Mouse (Mus musculus) liver, embryonic 15.5 days (tissue): Measurements from ENCODE around the gene Klc4. TPM values are rescaled to one million over a fixed set of nuclear protein-coding genes. Genes with fewer than 3 reads are reported as not detected.
A peak's percentile ranks its signal among the peaks of the same experiment; 100 is the strongest.

ENCODE experiments used
- ATAC-seq: fragments of 200-750 bp; cut with Nextera tagmentation; 2 replicates; pipeline ENCODE4 v1.8.0; 2017; ENCODE audit warnings: moderate number of reproducible peaks, mild to moderate bottlenecking, moderate library complexity; ENCODE audit not compliant: insufficient read depth
- H3K27ac ChIP-seq: fragments of 300-500 bp; sonication (generic); replicated peaks from 2 replicates; pipeline ENCODE4 v1.5.1; 2015; ENCODE audit warnings: mild to moderate bottlenecking, inconsistent platforms
- H3K27me3 ChIP-seq: fragments of 300-500 bp; sonication (generic); 2 replicates; pipeline ENCODE4 v1.6.1; 2015; ENCODE audit warnings: mild to moderate bottlenecking, inconsistent platforms
- H3K36me3 ChIP-seq: fragments of 300-500 bp; sonication (generic); replicated peaks from 2 replicates; pipeline ENCODE4 v1.6.1; 2015; ENCODE audit warnings: moderate library complexity, mild to moderate bottlenecking, inconsistent platforms
- H3K4me1 ChIP-seq: fragments of 300-500 bp; sonication (generic); replicated peaks from 2 replicates; pipeline ENCODE4 v1.6.1; 2015; ENCODE audit warnings: inconsistent platforms
- H3K4me2 ChIP-seq: fragments of 300-500 bp; sonication (generic); 2 replicates; pipeline ENCODE4 v1.6.1; 2015; ENCODE audit warnings: moderate library complexity, mild to moderate bottlenecking, inconsistent platforms
- H3K4me3 ChIP-seq: fragments of 300-500 bp; sonication (generic); replicated peaks from 2 replicates; pipeline ENCODE4 v1.5.1; 2015; ENCODE audit warnings: mild to moderate bottlenecking, inconsistent platforms
- H3K9ac ChIP-seq: fragments of 300-500 bp; sonication (generic); 2 replicates; pipeline ENCODE4 v1.6.1; 2015; ENCODE audit warnings: moderate library complexity, mild to moderate bottlenecking, inconsistent platforms
- H3K9me3 ChIP-seq: fragments of 300-500 bp; sonication (generic); replicated peaks from 2 replicates; pipeline ENCODE4 v1.6.1; 2016; ENCODE audit warnings: inconsistent platforms
- WGBS: fragments of 180-500 bp; shearing (Covaris S2); methylation state at CpG from one replicate; pipeline ENCODE4 v1.1.7; 2015; ENCODE audit warnings: mixed read lengths; ENCODE audit not compliant: insufficient replicate concordance; 5-methylcytosine and 5-hydroxymethylcytosine counted together
- polyA plus RNA-seq: library from polyadenylated mRNA; unstranded; fragments of >200 nt; fragmentation: Nextera tagmentation; extraction: Ambion mirVana; gene quantifications from 2 replicates; pipeline ENCODE4 v1.2.1, GENCODE M21; 2015

Klc4 gene
- polyA plus RNA-seq, 1 experiment from 2014 or later: 9.3 TPM

GRCm38 (mm10) chr17:46651292-46651691, 5.5 kb upstream of the Klc4 start:
- Histone ChIP-seq H3K36me3 (peaks cover 44% of the 10 kb centered on the region), H3K4me2 (peak overlapping the region; percentile 98), H3K9ac (peak overlapping the region; percentile 70; the same call in 1 of the 2 replicates), H3K27ac (0 out of 2 replicates have a peak overlapping the region, but pooled peaks have one; percentile 85), H3K9me3 (no peaks in the 10 kb centered on the region), H3K27me3 (no peaks in the 10 kb centered on the region), H3K4me1 (peaks cover 52% of the 10 kb centered on the region), H3K4me3 (peak overlapping the region; percentile 74)
- 73% methylated on average over 17 of the region's 17 CpGs for WGBS
- no peak for ATAC-seq

- peak; percentile 76 for ATAC-seq
- Histone ChIP-seq H3K4me3 (peak within 1 kb of the TSS; percentile 74), H3K9me3 (no peaks in the 10 kb centered on the region), H3K27ac (peak within 1 kb of the TSS; percentile 85), H3K36me3 (peaks cover 41% of the 10 kb centered on the region), H3K4me1 (peaks cover 49% of the 10 kb centered on the region), H3K4me2 (peak within 1 kb of the TSS; percentile 98), H3K27me3 (no peaks in the 10 kb centered on the region), H3K9ac (peak within 1 kb of the TSS; percentile 70)
- under 1% methylated on average over 58 of the region's 58 CpGs for WGBS
Observed at GRCm38 (mm10) chr17:46650232-46651031, 4.6 kb upstream of the Klc4 start, which contains the start of gene Cul7. TSS of gene Cul7 (plus strand) at chr17:46650337.

DNA sequence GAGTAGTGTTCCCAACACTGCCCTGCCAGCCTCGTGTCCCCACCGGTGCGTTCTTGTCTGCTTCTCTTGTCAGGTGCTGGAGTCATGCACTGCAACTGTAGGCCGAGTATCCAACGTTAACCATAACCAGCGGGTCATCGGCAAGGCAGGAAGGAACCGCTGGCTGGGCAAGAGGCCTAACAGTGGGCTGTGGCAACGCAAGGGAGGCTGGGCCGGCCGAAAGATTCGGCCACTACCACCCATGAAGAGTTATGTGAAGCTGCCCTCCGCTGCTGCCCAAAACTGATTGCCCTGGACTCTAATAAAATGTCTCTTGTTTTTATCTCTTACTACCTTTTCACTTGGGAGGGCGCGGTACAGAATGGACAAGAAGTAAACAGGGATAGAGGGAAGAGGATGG, 4.0 kb upstream of the Klc4 start:
- Histone ChIP-seq H3K27me3 (no peaks in the 10 kb centered on the region), H3K4me2 (peak overlapping the region; percentile 98), H3K4me3 (peak overlapping the region; percentile 74), H3K4me1 (peaks cover 53% of the 10 kb centered on the region), H3K27ac (peak overlapping the region; percentile 85), H3K9me3 (no peaks in the 10 kb centered on the region), H3K36me3 (peaks cover 38% of the 10 kb centered on the region), H3K9ac (peak overlapping the region; percentile 70)
- ATAC-seq: no peak
- 23% methylated on average over 15 of the region's 15 CpGs for WGBS

- 84% methylated on average over 9 of the region's 9 CpGs for WGBS
- H3K27ac ChIP-seq: no peak overlapping the region
Observed at GRCm38 (mm10) chr17:46648436-46648835, 2.6 kb upstream of the Klc4 start.

DNA sequence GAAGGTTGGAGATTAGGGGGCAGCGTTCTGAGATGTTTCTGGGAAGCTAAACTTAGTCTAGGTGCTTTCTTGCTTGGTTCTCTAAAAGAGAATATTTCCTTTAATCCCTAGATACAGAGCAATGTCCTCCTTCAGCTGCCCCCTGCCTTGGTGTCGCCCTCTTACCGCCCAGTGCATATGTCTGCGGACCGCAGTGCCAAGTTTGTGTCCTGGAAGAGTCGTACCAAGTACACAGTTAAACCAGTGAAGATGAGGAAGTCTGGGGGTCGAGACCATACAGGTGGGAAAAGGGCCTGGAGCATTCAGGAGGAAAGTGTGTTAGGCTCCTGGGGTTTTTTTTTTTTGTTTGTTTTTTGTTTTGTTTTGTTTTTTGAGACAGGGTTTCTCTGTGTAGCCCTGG, 1.5 kb upstream of the Klc4 start:
- Histone ChIP-seq H3K4me2 (peak overlapping the region; percentile 92), H3K27ac (no peak overlapping the region), H3K4me1 (peaks cover 57% of the 10 kb centered on the region), H3K9me3 (no peaks in the 10 kb centered on the region), H3K9ac (0 out of 2 replicates have a peak overlapping the region, but pooled peaks have one; percentile 73), H3K36me3 (peaks cover 13% of the 10 kb centered on the region), H3K27me3 (no peaks in the 10 kb centered on the region), H3K4me3 (peak overlapping the region; percentile 78; the same call in 1 of the 2 replicates)
- ATAC-seq: no peak
- WGBS: 81% methylated on average over 7 of the region's 7 CpGs

More at GRCm38 (mm10) chr17:46648436-46648835, 2.6 kb upstream of the Klc4 start:
- no peak overlapping the region for H3K9ac ChIP-seq
- H3K4me2 ChIP-seq: no peak overlapping the region
- no peaks in the 10 kb centered on the region for H3K27me3 ChIP-seq
- no peaks in the 10 kb centered on the region for H3K9me3 ChIP-seq
- ATAC-seq: no peak
- H3K4me1 ChIP-seq: peaks cover 63% of the 10 kb centered on the region
- H3K36me3 ChIP-seq: peaks cover 24% of the 10 kb centered on the region
- no peak overlapping the region for H3K4me3 ChIP-seq

GRCm38 (mm10) chr17:46646322-46646662, 470 bp upstream of the Klc4 start:
- H3K4me3 ChIP-seq: peak overlapping the region; percentile 78
- peaks cover 48% of the 10 kb centered on the region for H3K4me1 ChIP-seq
- WGBS: 1% methylated on average over 19 of the region's 19 CpGs
- peaks cover 13% of the 10 kb centered on the region for H3K36me3 ChIP-seq
- H3K27me3 ChIP-seq: no peaks in the 10 kb centered on the region
- H3K9ac ChIP-seq: peak overlapping the region; percentile 73
- H3K4me2 ChIP-seq: peak overlapping the region; percentile 92
- ATAC-seq: peak; percentile 41
- H3K9me3 ChIP-seq: no peaks in the 10 kb centered on the region
- peak overlapping the region; percentile 72 for H3K27ac ChIP-seq

- Histone ChIP-seq H3K36me3 (peaks cover 13% of the 10 kb centered on the region), H3K4me1 (peaks cover 36% of the 10 kb centered on the region), H3K4me2 (peak overlapping the region; percentile 92), H3K4me3 (peak overlapping the region; percentile 78), H3K27ac (peak overlapping the region; percentile 81), H3K27me3 (no peaks in the 10 kb centered on the region), H3K9me3 (no peaks in the 10 kb centered on the region), H3K9ac (peak overlapping the region; percentile 64)
- 12% methylated on average over 11 of the region's 11 CpGs for WGBS
- 0 out of 2 replicates have a peak, but pooled peaks have one; percentile 10 for ATAC-seq
Observed at GRCm38 (mm10) chr17:46644916-46645475, 826 bp downstream of the Klc4 start.

GRCm38 (mm10) chr17:46644152-46644805, 1.5 kb downstream of the Klc4 start:
- no peaks in the 10 kb centered on the region for H3K27me3 ChIP-seq
- no peak overlapping the region for H3K9ac ChIP-seq
- no peak for ATAC-seq
- no peaks in the 10 kb centered on the region for H3K9me3 ChIP-seq
- H3K36me3 ChIP-seq: peaks cover 13% of the 10 kb centered on the region
- peak overlapping the region; percentile 78 for H3K4me3 ChIP-seq
- H3K27ac ChIP-seq: 0 out of 2 replicates have a peak overlapping the region, but pooled peaks have one; percentile 81
- peak overlapping the region; percentile 92 for H3K4me2 ChIP-seq
- 75% methylated on average over 12 of the region's 12 CpGs for WGBS
- peaks cover 32% of the 10 kb centered on the region for H3K4me1 ChIP-seq

DNA sequence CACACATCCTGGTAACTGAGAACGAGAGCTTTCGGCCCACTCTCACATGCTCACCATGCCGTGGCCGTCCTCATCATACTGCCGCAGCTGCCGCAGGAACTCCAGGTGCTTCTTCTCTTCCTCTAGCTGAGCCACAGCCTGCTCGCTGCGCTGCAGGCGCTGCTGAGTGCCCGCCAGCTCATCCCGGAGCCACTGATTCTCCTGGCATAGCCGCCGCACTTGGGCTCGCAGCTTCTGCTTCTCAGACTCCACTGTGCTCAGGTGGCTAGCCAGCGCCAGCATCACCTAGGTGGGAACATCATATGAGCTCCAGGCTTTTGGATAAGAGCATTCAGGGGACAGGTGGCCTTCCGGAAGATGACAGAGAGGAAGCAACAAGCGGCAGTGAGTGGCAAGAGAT, 3.8 kb downstream of the Klc4 start:
- Histone ChIP-seq H3K27ac (no peak overlapping the region), H3K4me3 (no peak overlapping the region), H3K27me3 (no peaks in the 10 kb centered on the region), H3K4me2 (no peak overlapping the region), H3K9me3 (no peaks in the 10 kb centered on the region), H3K36me3 (no peaks in the 10 kb centered on the region), H3K4me1 (peaks cover 28% of the 10 kb centered on the region), H3K9ac (no peak overlapping the region)
- 81% methylated on average over 17 of the region's 17 CpGs for WGBS
- ATAC-seq: no peak

DNA sequence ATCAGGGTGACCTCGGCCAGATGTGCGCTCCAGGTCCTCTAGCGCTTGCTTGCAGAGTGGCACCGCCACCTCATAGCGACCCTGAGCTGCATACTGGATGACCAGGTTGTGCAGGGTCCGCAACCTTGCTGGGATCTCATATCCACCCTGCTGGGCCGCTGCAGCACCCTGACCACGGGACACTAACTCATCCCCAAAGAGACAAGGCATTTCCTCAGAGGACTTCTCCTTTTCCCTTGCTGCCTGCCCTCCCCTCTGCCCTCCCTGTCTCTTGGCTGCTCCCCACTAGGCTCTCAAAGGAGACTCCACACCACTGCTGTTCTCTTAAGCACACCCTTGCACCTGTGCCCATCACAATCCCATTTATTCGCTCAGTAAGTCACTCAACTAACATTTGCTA, 5.9 kb downstream of the Klc4 start:
- 36% methylated on average over 9 of the region's 9 CpGs for WGBS
- H3K27ac ChIP-seq: no peak overlapping the region

More for the DNA sequence above, 5.9 kb downstream of the Klc4 start:
- Histone ChIP-seq H3K4me1 (peaks cover 19% of the 10 kb centered on the region), H3K27me3 (no peaks in the 10 kb centered on the region), H3K36me3 (no peaks in the 10 kb centered on the region), H3K4me3 (no peak overlapping the region), H3K9me3 (no peaks in the 10 kb centered on the region), H3K4me2 (no peak overlapping the region; the same call in 1 of the 2 replicates), H3K9ac (no peak overlapping the region)
- ATAC-seq: no peak
